Mouse (Mus musculus) right cerebral cortex, postnatal 25 days (tissue): ENCODE measurements around the gene Imp3.
"Not testable (repeated sequence)": the region's sequence is repeated elsewhere in the genome, so short reads cannot be mapped to it uniquely, and the experiment has no call there.

ENCODE experiments used
- DNase-seq: peaks from one replicate; pipeline ENCODE4 v3.0.0; 2022

The Imp3 gene

DNA sequence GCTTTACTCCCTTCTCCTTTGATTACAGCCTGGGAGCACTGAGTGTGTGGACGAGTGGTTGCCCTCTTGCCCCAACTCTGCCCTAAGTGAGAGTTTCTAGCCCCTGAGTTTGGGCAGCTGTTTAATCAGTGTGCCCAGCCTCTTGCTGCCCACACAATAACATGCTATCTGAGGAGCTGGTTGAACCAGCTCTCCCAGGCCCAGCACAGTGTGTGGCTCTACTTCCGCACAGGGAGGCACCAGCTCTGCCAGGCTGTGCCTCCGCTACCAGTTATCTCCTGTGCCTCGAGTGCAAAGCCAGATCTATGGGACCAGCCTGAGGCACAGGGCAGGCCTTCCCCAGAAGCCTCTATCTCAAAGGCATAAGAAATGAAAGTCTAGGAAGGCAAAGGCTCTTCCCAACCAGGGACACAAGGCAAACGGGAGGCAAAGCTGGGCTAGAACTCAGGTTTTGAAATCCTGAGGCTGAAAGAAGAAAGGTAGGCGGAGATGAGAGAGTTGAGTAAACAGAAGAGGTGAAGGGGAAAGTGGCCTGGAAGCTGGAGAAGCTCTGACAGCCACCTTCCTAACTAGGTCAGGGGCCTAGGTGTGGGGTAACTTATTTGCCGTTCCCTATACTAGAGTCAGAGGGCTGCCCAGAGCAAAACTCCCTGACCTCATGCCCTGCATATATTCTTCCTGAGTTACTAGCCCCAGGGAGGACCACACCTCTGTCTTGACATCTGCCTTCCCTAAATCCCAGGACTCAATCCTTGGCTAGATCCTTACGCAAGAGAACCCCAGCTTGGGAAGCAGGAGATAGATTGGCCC is 13.2 kb upstream of the Imp3 start:
- no peak for DNase-seq

DNA sequence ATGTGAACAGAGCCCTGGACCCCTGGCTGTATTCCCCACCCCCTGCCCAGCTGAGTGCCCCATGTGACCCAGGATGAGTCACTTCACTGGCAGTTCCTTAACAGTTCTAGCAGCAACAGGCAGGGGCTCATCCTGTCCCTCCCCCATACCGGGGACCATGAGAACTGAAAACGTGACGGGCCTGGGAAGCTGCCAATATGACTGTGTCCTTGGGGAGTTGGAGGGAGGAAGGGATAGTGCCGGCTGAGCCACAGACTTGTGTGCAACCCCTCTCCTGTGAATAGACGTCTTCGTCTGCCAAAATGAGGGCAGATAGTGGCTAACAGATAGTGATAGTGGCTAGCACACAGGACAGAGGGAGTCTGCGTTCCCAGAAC is 12.6 kb upstream of the Imp3 start:
- no peak for DNase-seq

DNA sequence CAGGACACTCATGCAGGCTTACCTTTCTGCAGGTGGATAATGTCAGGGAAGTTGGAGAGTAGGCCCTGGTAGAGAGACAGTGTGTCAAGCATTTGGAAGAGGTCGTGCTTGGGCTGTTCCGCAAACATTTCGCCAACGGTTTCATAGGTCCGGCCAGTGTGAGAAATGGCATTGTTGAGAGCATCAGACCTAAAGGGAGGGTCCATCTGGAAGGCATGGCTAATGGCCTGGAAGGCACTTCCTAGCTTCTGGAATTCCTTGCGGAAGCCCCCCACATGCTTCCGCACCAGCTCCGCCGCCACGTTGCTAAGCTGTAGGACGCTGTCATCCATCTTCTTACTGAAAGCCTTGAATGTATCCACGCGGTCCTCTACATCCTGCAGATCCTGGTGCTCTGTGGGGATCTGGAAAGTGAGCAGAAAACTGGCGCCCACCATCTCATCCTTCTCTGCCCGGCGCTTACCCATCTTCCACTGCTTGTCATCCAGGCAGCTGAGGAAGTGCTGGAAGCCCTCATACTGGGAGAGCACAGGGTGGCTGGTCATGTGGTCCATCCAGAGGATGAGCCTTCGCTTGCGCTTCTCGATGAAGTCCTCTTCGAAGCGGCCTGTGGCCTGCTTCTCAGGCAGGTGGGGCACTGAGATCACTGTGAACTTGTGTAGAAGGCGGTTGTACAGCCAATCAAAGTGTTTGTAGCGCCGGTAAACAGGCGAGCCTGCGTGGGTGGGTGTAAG is 11.8 kb upstream of the Imp3 start:
- no peak for DNase-seq

GRCm38 (mm10) chr9:56926025-56926360 is 11.3 kb upstream of the Imp3 start:
- no peak for DNase-seq

DNA sequence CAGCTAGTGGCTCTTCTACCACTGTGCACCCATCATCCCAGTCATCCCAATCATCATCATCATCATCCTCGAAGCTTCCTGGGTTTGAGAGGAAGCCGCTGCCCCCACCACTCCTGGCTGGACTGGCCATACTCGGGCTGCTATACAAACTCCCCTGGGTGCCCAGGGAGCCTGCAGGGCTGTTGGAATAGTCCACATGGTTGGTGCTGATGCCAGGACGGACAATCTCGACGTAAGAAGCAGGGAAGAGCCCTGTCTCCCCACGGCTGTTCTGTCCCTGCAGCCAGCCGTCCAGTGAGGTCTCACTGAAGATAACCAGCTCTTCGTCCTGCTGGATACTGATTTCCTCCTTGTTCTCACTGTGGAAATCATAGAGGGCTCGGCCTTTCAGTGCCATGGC is 10.9 kb upstream of the Imp3 start:
- no peak for DNase-seq

- no peak for DNase-seq
Observed at GRCm38 (mm10) chr9:56927191-56928012, 9.9 kb upstream of the Imp3 start.

GRCm38 (mm10) chr9:56928041-56928811 is 9.0 kb upstream of the Imp3 start, which contains the start of gene Snx33:
TSS of gene Snx33 (minus strand) at chr9:56928371.
- peak; percentile 88 for DNase-seq

- DNase-seq: no peak
Observed at GRCm38 (mm10) chr9:56929496-56929895, 7.8 kb upstream of the Imp3 start.

- no peak for DNase-seq
Observed at GRCm38 (mm10) chr9:56930556-56930955, 6.7 kb upstream of the Imp3 start.

DNA sequence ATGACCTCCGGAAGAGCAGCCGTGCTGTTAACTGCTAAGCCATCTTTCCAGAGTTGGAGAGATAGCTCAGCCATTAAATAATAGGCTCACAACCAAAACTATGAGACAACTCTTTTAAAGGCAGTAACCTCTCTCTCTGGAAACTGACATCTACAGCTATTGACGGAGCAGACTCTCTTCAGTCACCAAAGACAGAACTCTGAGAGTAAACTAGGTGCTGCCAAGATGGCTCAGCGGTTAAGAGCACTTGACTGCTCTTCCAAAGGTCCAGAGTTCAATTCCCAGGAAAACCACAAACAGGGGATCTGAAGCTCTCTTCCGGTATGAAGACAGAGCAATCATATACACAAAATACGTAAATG is 433 bp upstream of the Imp3 start:
- DNase-seq: no peak

DNA sequence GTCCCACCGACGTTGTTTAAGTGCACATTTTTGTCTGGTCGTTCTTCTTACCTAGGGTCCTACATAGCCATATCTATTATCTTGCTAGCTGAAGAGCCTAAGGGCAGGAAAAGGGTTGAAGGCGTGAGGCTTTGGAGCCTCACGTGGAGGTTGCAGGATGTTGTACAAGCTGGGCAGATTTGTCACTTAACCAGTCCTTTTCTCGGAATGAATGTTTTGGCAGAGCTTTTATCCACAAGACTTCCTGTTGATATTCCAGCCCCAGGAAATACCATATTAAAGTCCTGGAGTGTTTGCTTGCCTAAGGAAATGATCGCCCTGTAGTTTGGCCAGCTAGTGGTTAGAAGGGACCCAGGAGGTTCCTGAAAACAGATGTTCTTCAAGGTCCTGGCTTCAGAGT is 1.1 kb downstream of the Imp3 start:
- DNase-seq: no peak

- DNase-seq: not testable (repeated sequence)
Observed at GRCm38 (mm10) chr9:56947481-56947880, 10.2 kb downstream of the Imp3 start.

GRCm38 (mm10) chr9:56948699-56949098 is 11.4 kb downstream of the Imp3 start:
- not testable (repeated sequence) for DNase-seq

DNA sequence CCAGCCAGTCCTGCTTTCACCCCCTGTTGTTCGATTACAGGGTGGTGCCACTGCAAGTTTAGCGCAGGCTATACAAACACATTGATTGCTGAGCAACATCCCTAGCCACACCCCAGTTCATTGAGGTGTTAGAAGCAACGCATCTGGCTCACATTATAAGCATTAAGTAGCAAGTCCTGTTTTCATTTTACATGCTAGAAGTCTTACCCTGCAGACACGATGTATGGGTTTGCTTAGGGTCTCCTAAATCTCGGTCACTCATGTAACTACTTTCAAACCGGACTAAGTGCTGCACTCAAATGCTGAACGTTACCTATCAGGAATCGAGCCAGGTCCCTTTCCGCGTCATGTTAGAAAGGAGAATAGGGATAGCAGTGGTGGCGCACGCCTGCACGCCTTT is 12.5 kb downstream of the Imp3 start:
- DNase-seq: no peak

DNA sequence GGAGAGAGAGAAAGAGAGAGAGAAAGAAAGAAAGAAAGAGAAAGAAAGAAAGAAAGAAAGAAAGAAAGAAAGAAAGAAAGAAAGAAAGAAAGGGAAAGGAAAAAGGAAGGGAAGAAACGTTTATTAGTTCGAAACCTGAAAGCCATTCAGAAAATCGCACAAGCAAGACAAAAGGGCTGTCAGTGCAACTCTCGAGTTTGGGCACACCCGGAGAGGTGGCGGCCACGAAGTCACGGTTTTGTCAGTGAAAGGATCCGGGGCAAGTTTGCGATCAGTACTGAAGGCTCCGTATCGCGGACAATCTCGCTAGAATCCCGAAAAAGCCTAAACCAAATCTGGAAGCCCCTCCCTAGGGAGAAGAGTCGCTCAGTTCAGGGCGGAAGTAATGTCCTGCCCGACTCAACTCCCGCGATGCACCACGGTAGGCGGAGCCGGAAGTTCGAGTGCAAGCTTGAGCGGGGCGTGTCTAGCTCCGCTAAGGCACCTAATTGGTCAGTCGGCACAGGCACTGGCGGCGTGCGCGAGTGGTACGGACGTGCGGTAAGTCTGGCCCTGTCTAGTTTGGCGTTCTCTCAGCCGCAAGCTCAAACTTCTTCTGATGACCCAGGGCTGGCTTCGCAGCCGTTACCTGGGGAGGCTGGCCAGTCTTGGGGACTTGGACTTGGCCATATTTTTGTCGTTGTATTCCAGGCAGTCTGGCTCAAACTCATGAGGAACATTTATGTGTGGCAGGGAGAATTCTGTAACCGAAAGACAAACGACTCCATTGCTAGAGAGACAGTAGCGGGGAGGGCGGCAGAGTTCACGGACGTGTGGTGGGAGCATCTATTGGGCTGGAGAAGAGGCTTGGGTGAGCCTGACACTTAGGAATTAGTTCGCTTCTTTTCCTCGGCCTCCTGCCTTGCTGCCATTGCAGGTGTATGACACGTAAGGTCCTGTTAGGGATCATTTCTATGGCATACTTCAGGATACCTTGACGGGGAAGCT is 13.4 kb downstream of the Imp3 start, which contains the start of gene Snupn:
Gene Snupn (plus strand): TSS at position 465 of the 987 bp plus-strand sequence.
- peak; percentile 97 for DNase-seq

- no peak for DNase-seq
Observed at GRCm38 (mm10) chr9:56953562-56953961, 16.3 kb downstream of the Imp3 start.

DNA sequence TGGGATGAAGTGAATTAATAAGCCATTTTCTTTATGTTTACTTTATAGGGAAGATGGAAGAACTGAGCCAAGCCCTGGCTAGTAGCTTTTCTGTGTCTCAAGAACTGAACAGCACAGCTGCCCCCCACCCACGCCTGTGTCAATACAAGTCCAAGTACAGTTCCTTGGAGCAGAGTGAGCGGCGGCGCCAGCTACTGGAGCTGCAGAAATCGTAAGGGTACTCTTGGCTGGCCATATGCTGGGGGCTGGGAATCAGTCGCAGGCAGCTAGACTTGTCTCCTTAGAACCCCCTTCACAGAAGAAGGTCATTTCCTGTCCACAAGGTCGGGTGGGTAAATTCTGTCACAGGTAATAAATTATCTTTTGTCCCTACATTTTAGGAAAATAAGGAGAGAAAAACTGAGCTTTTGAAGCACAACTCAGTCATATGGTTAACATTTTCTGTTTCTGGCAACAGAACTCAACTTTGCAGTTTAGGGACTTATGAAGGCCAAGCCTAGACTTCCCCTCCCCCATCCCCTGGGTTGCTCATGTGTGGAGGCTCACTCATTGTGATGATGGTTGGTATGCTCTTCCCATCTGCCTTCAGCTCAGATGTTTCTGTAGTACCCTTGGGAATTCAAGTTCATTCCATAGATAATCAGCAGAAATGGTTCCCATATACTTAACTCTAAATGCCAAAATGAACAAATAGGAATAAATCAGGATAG is 19.8 kb downstream of the Imp3 start:
- no peak for DNase-seq

DNA sequence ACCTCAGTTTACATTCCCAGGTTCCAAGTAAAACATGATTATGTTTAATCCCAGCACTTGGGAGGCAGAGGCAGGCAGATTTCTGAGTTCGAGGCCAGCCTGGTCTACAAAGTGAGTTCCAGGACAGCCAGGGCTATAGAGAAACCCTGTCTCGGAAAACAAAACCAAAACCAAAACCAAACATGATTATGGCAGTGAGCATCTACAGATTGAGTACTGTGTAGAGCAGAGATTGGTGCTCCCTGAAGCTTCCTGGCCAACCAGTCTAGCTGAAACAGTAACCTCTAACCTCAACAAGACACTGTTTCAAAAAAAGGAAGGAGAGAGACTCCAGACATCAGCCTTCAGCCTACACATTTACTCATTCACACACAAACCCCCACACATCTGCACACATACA is 21.4 kb downstream of the Imp3 start:
- DNase-seq: no peak

DNA sequence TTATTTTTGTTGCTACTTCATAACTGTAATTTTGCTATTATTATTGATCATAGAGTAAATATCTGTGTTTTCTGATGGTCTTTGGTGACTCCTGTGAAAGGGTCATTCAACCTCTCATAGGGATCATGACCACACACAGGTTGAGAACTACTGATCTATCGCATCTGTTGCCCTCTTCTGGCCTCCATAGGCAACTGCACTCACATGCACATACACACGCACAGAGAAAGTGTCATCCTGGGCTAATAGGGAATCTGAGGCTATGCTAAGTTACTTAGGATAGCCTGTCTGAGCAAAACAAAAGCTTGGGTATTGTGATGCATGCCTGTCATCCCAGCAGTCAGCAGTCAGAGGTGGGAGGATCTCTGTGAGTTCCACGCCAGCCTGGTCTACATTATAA is 24.3 kb downstream of the Imp3 start:
- DNase-seq: no peak

- DNase-seq: no peak
Observed at GRCm38 (mm10) chr9:56970158-56970557, 32.9 kb downstream of the Imp3 start.
